Mouse (Mus musculus): Measurements from ENCODE around the gene Iqsec1.

Iqsec1 gene

GRCm38 (mm10) chr6:90618274-90618673 lies 370.2 kb downstream of the Iqsec1 start:
- DNase-seq (ENCODE audit: low read depth): peak; percentile 53

GRCm38 (mm10) chr6:90616481-90616880 lies 372.0 kb downstream of the Iqsec1 start:
- DNase-seq (ENCODE audit: low read depth): no peak

- no peak for DNase-seq (ENCODE audit: low read depth)
These were observed 372.5 kb downstream of the Iqsec1 start for GRCm38 (mm10) chr6:90615991-90616390.

GRCm38 (mm10) chr6:90615362-90615761 lies 373.1 kb downstream of the Iqsec1 start:
- no peak for DNase-seq (ENCODE audit: low read depth)

GRCm38 (mm10) chr6:90613277-90613676 lies 375.2 kb downstream of the Iqsec1 start:
- no peak for DNase-seq (ENCODE audit: low read depth)

GRCm38 (mm10) chr6:90610248-90610647 lies 378.2 kb downstream of the Iqsec1 start:
- DNase-seq (ENCODE audit: low read depth): no peak

- DNase-seq (ENCODE audit: low read depth): peak; percentile 34
These were observed 380.3 kb downstream of the Iqsec1 start for GRCm38 (mm10) chr6:90608186-90608585.

GRCm38 (mm10) chr6:90607196-90607595 lies 381.3 kb downstream of the Iqsec1 start:
- peak; percentile 91 for DNase-seq (ENCODE audit: low read depth)

- DNase-seq (ENCODE audit: low read depth): peak; percentile 90
These were observed 381.9 kb downstream of the Iqsec1 start for GRCm38 (mm10) chr6:90606538-90606937.
